Mouse (Mus musculus) thymus, postnatal 36 days (tissue): ENCODE measurements at regions not wholly inside any gene's neighbourhood (a gene's known extent, or its start where the extent isn't known, plus 50 kb on each side); places are given as distances from the start of the nearest gene placed in this dataset.

Experiments
- DNase-seq, 2 experiments: peaks; one replicate each; pipeline ENCODE4 v3.0.0; 2022; ENCODE audit warnings: mixed read lengths in 2 of 2

GRCm38 (mm10) chr5:118380422-118381293 is 135.6 kb downstream of the 2410131K14Rik start:
- peak; percentile 29 to 49 for DNase-seq

- DNase-seq: peak; percentile 81
Measured at GRCm38 (mm10) chr5:118381294-118381675, 136.3 kb downstream of the 2410131K14Rik start.

DNA sequence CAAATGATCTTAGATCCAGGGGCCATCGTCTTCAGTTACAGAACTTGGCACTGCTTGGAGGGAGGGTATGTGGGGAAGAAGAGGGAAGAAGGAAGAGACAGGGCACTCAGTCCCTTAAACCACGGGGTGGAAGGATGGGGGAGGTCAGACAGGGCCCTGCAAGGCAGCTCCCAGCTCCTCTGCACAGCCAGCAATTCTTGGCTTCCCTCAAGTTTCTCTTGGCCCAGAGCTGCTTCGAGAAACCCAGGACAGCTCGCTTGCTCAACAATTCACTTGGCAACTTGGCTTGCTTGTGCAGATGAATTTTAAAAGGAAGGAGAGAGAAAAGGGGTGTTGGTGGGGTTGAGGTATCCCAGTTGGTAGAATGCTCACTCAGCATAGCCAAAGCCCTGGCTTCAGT is 141.1 kb downstream of the 2410131K14Rik start:
- no peak for DNase-seq

DNA sequence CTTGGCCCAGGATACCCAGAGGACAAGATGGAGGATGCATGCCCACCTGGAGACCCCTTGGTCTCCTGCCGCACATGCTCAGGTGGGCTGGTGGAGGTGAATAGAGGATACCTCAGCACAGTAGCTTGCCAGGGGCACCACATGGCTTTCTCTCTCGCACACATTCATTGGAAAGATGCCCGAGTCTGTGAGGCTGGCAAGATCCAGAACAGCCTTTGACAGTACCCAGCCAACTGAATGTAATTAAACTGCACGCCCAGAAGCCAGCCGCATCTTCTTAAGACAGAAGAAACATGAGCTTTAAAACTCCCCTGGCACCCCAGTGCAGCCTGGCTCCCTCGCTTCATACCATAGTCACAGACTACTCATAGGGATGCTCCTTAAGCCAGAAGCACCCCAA is 143.4 kb downstream of the 2410131K14Rik start:
- no peak for DNase-seq

- DNase-seq: no peak
Measured at GRCm38 (mm10) chr5:118390691-118391373, 145.8 kb downstream of the 2410131K14Rik start.

GRCm38 (mm10) chr5:118392932-118393487 is 148.0 kb downstream of the 2410131K14Rik start:
- DNase-seq: no peak

DNA sequence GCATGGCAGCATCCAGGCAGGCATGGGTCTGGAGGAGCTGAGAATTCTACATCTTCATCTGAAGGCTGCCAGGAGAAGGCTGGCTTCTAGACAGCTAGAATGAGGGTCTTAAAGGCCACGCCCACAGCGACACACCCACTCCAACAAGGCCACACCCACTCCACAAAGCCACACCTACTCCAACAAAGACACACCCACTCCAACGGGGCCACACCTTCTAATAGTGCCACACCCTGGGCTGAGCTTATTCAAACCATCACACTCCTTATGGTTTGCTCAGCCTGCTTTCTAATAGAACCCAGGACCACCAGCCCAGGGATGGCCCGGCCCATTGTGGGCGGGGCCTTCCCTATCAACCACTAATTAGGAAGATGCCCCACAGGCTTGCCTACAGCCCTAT is 149.0 kb downstream of the 2410131K14Rik start:
- DNase-seq: no peak

GRCm38 (mm10) chr5:118396004-118396725 is 151.1 kb downstream of the 2410131K14Rik start:
- DNase-seq: no peak

GRCm38 (mm10) chr5:118400926-118401325 is 155.9 kb downstream of the 2410131K14Rik start:
- DNase-seq: no peak

- DNase-seq: no peak
Measured at GRCm38 (mm10) chr5:118404398-118404797, 156.1 kb upstream of the Med13l start.

GRCm38 (mm10) chr5:118405421-118405820 is 155.1 kb upstream of the Med13l start:
- no peak for DNase-seq

- DNase-seq: no peak
Measured at GRCm38 (mm10) chr5:118407451-118407850, 153.0 kb upstream of the Med13l start.

DNA sequence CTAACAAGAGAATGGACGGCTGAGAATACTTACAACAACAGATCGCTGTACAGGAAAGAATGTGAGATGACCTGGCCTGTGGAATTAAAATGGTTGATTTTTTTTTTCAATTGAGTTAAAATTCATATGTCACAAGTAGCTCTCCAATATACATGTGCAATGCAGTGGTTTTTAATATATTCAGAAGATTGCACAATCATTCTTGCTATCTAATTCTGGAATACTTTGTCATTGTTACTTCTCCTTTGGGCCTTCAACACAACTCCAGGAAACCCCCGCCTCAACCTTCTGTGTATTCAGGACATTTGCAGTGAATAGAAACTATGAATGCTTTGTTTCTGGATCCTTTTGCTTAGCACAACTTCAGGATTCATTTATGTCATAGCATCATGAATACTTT is 152.5 kb upstream of the Med13l start:
- DNase-seq: no peak

- DNase-seq: no peak
Measured at GRCm38 (mm10) chr5:118408826-118409225, 151.7 kb upstream of the Med13l start.

DNA sequence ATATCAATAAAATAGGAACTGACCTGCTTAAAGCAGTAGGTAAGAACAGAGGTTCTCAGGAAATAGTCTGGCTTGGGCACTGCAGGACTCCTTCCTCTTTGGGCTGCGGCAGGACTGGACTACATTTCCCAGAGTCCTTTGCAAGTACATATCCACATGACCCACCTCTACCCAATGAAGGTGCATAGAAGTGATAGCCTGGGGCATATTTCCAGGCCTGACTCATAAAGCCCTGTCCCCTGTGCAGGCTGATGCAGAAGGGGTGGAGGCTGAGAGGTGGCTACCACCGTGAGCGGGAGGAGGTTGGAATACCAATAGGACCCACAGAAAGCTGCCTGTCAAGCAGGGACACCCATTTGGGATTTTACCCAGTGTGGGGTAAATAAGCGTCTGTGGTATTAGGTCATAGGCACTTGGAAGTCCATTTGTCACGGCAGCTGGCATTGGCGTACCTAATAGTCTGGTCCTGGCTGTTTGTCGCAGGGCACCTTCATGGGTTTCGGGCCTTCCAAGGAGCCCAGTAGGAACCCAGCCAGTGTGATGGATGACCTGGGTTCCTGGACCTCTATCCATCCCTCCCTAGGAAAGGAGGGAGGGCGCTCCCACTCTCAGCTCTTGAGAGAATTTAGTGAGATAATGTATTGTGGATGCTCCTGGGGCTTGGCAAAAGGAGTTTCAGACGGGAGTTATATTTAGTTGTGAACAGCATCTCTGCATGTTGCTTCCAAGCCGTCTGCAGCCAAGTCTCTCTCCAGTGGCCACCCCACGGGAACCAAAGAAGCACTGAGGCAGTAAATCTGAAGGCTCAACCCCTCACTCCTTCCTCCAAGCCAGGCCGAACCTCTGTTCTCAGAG is 146.8 kb upstream of the Med13l start:
- DNase-seq: peak; percentile 27 to 49

DNA sequence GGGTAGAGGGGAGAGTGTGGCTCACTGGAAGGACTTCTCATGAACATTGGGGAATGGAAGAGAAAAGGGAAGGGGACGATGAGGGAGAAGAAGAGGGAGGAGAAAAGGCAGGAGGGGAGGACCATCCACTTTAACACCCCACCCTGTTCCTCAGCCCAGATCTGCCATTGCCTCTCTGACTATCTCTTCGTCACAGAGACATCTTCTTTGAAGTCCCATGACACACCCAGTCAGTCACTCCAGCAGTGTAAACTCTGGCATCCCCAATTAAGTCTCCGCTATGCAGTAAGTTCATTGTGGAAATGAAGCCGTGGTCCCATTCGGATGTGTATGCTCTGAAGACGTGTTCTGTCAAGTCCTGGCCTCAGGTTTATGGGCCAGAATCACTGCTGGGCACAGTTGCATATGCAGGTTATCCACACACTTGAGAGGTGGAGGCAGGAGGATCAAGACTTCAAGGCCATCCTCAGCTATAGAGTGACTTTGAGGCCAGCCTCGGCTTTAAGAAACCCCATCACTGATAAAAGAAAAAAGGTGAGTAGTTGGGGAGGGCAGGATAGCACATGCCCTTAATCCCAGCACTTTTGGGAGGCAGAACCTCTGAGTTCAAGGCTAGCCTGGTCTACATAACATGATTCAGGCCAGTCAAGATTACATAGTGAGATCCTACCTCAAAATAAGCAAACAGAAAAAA is 141.0 kb upstream of the Med13l start:
- DNase-seq: no peak

DNA sequence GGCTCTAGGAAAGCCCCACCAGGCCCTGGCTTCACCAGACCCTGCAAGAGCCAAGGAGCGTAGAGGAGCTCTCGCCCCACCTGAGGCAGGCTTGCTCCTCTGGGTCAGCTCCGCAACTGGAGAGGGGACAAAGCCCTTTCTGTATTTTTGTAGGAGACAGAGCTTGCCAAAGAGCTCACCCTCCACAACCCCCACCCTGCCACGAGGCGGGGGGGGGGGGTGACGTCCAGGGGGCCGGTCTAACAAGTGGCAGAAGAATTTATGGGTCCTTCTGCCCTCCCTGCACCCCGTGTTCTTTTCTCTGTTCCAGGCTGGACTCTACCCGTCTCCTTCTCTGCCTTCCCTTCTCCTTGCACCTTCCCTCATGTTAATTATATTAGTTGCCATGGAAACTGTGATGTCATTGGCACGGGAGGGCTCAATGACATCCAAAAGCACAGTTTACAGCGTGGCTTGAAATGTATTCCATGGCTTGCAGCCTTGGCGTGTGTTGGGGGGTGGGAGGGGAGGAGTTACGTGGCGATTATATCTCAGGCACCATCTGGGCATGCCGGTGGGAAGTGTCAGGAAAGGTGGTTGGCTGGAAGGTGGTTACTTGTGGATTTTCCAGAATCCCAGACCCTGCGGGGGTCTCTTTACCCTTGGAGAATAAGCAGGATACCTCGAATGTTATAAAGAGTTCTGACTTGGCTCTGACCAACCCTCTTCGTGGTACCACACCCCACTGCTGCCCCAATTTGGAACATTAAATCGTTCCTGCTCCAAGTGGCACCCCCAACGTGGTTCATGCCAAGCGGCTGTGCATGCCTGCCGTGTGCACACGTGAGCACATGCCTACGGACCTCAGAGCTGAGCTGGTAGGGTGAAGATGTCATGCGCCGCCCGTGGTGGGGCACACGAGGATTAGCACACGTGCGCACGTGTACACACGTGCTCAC is 138.3 kb upstream of the Med13l start:
- DNase-seq: no peak

DNA sequence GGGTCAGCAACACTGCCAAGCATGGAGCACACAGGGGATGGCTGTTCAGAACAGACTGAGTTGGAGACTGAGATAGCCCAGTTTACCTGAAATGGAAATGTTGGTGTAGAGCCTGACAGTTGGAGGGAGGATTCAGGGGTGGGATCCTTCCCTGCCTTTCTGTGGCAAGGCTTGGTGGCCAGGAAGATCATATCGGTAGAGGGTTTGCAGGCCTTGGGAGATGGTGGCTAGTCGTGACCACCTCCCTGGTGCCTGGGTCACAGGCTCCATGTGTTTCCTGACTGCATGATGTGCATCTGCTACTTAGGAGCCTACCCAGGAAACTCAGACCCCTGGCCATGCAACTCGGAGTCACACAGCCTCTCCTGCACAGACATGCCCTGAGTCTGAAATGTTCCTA is 136.3 kb upstream of the Med13l start:
- no peak for DNase-seq

GRCm38 (mm10) chr5:118424764-118425568 is 135.5 kb upstream of the Med13l start:
- DNase-seq: no peak
